Mouse (Mus musculus): ENCODE data around the gene AU041133.
A peak's percentile ranks its signal among the peaks of the same experiment; 100 is the strongest.
"Not testable (repeated sequence)": the region's sequence is repeated elsewhere in the genome, so short reads cannot be mapped to it uniquely, and the experiment has no call there.

The AU041133 gene

DNA sequence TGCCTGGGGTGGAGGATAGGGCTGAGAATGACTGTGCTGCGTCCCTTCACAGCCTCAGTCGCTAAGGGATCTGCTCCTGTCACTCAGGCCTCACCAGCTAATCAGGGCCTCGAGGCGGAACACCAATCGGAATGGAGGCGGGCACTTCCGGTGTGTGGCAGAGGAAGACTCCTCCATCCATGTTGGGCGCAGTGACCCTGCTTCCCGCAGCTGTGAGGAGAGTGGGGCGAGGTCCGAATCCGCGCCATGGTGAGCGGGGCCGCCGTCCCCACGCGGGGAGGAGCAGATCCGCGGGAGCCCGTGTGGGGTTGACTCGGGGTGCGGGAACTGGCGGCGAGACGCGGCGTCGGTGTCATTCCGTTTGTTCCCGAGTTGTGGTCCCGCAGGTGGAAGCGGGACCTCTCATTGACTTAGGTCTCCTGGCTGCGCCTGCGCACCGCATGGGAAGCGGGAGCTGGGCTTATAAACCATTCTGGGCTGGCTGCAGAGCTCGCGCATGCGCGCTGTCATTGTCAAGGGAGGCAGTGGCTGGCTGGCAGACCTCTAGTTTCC lies at the start of gene AU041133:
AU041133 (plus strand) TSS at position 164 of the 552 bp plus-strand sequence.
- DNase-seq = peak; percentile 80 to 88

DNA sequence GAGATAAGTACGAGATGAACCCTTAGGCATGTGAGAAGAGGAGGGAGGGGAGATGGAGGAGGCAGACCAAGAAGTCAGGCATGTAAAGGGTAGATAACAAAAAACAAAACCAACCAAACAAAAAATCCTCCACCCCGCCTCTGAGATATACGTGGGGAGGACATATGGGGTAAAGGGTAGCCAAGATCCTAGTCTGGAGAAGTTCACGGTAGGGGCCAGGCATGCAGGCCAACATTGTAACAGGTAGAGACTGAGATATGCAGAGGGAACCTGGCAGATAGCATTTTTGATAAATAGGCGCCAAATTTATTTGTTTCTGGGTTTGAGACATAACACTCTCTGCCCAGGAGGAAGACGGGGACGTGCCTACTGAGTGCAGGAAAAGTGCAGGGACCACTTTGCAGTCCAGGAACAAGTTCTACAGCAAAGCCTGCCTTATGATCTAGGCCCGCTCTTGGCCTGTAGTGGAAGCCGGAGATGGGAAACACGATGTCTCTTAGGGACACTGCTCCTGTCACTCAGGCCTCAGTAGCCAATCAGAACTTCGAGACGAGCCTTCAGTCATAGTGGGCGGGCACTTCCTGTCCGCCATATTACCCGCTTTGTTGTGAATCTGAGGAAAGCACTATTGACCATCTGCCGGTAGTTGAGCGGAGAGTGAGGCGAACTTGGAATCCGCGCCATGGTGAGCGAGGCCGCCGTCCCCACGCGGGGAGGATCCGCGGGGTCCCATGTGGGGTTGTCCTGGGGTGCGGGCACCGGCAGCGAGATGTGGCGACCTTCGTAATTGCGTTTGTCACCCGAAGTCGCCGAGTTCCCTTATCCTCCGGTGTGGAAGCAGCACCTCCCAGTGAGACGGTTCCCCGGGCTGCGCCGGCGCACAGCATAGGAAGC lies 44.8 kb upstream of the AU041133 start, which contains the start of gene BC024063:
BC024063 (plus strand) TSS at position 626 of the 894 bp plus-strand sequence.
- DNase-seq = peak; percentile 43 to 68

DNA sequence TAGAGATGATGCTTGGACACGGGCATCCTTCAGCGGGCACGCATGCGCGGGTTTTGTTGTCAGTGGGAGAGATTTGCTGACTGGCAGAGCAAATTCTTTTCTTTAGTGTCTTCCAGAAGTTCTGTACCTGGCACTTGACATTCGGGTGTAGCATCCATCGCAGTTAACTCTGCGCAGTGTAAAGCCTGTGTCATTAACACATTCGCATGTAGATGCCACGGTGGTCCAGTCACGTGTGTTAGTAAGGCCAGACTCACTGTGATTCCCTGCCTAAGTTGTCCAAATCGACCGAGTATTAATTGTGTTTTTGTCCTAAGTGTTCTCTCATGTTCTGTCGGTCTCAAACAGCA lies 44.2 kb upstream of the AU041133 start:
- DNase-seq = not testable (repeated sequence)

DNA sequence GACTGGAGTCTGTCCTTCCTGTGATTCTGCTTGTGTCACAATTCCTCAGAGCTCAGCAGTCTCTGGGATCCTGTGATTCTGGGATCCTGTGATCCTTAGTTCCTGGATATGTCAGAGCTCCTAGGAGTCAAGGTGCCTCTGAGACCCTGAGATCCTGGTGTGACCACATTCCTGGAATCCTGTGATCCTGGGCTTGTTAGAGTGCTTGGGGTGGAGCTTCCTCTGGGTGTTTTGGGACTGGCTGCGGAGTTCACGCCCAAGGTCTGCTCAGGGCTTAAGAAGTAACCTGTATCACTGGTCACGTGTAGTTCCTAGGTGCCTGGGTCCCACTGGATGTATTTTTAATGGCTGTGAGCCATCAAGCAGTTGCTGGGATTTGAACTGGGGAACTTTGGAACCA lies 10.6 kb upstream of the AU041133 start:
- no peak for DNase-seq

DNA sequence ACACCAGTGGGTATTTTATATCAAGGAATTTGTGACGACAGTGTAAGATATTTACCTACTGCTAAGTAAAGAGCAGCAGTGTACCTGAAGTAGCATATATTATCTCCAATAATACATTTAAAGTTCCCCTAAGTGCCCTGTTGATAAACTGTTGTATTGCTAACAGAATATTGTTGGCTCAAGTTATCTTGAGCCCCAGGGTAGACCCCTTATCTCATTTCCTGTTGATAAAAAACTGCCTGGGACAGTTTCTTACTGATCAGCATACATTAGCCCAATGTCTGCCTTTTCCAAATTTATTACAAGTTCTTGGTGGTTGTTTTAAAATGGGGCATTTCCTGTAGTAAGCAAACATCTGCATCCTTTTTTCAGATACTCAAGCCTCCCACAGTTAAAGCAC lies 17.5 kb downstream of the AU041133 start:
- no peak for DNase-seq

DNA sequence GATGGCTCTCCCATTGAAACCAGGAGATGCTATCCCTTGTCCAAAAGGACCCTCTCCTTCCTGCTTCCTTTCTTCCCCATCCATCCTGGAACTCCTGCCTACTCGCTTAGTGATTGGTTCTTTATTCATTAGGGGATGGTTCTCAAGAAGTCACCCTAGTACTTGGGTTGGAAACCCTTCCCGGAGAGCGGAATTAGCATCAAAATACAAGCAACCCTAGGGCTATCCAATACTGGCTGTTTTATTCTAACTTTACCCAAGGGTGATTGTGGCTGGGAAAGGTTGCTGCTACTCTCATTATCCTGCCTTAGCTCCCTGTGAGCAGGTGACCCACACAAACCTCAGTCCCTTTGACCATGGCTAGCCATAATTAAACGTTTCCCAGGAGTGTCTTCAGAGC lies 19.8 kb downstream of the AU041133 start:
- no peak for DNase-seq

DNA sequence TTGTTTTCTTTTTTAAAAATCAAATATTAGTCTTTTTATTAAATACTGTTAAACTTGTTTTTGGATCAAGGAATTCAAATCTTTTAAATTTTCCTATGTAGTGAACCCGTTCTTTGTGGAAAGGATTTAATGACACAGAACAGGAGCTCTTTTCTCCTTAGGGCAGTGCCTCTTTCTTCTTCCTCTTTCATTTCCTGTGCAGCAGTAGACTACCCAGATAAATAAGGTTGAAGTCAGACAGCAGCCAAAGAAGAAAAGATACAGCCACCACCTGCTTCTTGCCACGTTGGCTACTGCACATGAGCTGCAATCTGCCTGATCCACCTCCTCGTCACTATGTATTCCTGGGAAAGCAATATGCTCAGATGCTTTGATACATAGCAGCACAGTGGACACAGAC lies 40.0 kb downstream of the AU041133 start:
- no peak for DNase-seq

DNA sequence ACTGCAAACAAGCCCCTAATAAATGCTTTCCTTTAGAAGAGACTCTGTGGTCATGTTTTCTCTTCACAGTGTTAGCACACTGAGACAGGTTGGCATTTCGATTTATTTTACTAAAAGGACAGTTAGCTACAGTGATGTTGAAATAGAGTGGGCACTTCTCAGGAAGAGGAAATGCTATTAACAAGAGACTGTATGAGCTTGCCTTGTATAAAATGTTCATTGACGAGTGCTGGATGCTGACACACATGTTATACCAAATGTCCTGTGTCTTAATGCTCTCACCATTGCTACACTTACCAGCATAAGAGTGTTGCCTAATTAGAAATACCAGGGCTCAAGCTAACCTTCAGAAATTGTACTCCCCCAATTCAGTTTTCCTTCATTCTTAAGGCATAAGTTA lies 42.0 kb downstream of the AU041133 start:
- DNase-seq = no peak

DNA sequence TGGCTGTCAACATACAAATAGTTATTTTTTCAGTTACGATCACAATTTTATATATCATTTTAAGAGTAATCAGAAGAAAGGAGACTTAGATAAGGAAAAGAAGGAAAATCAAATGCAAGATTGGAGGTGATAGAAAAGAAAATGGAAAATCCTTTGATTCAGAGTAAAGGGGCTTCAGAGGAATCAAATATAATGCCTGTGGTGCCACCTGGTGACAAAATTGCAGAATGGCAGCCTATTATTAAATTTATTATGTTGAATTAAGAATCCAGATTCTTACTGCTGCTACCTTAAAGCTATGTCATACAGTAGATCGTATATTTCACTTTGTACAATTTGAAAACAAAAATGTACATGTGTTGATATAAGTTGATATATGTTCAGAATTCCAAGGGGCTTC lies 43.0 kb downstream of the AU041133 start:
- no peak for DNase-seq

DNA sequence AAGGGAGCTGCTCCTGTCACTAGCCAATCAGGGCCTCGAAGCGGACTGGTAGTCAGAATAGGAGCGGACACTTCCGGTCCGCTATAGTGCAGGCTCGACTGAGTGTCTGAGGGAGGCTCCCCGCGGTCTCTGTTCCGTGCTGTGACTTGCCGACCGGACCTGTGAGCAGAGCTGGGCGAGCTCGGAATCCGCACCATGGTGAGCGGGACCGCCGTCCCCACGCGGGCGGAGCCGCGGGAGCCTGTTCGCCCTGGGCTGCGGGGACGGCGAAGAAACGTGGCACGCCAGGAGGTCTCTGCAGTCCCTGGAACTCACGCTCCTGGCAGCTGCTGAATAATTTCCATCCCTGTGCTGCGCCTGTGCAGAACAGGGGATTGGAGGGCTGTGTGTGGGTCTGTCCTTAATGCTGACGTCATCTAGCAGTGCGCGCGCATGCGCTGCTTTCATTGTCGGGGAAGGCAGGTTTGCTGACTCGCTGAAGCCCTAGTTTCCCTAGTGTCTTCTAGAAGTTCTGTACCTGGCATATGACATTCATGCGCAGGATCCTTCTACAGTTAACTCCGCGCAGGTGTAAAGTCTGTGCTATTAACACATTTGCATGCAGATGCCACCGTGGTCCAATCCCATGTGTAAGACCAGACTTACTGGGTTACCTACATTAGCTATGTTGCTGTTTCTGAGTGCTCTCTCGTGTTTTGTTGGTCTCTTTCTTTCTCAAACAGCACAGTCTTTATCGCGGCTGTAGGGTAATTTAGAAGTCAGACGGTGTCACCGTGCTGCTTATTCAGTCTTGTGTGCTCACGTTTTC lies 50.6 kb downstream of the AU041133 start:
- DNase-seq = peak; percentile 81 to 84
